Mouse (Mus musculus) E14TG2a.4 (cell line): ENCODE measurements at regions not wholly inside any gene's neighbourhood (a gene's known extent, or its start where the extent isn't known, plus 50 kb on each side); places are given as distances from the start of the nearest gene placed in this dataset.

Experiments
- CTCF ChIP-seq: conservative IDR thresholded peaks from 2 replicates; pipeline ENCODE4 v1.5.1; 2014; ENCODE audit warnings: low read length
- POU5F1 ChIP-seq: IDR thresholded peaks from 2 replicates; pipeline ENCODE4 v1.6.1; 2014; ENCODE audit warnings: low read length, borderline replicate concordance

- TF ChIP-seq CTCF = no peak
- no peak for TF ChIP-seq POU5F1
Observed at GRCm38 (mm10) chr6:31077779-31078178, 118.9 kb upstream of the Klf14 start.
